Mouse (Mus musculus): Measurements from ENCODE around the gene Imp4.

- TF ChIP-seq CTCF (IDR thresholded peaks at IDR 0.05; ENCODE audit: control insufficient read depth, insufficient read depth, low read length) (no peak; the same call in 1 of the 2 replicates), POLR2A (IDR thresholded peaks at IDR 0.05; ENCODE audit: borderline replicate concordance, control insufficient read depth, low read depth, low read length) (no peak)
These were observed 47.7 kb downstream of the Imp4 start for GRCm38 (mm10) chr1:34487383-34487782.
